Mouse (Mus musculus): ENCODE data around the gene Qrich1. TPM values are rescaled to one million over a fixed set of nuclear protein-coding genes. Genes with fewer than 3 reads are reported as not detected.

Gene Qrich1
- polyA plus RNA-seq, 1 experiment from 2014 or later, result 27.1 TPM

DNA sequence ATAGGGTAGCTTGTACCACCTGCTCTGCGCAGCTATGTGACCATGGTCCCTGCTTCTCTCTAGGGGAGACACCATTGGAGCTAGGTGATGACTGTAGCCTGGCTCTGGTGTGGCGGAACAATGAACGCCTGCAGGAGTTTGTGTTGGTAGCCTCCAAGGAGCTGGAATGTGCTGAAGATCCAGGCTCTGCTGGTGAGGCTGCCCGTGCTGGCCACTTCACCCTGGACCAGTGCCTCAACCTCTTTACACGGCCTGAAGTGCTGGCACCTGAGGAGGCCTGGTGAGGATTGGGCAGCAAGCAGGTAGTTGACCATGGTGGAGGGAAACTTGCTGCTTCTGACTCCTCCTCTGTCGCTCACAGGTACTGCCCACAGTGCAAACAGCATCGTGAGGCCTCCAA lies 17.4 kb upstream of the Qrich1 start:
- no peak overlapping the region for H3K27ac ChIP-seq (ENCODE audit: low read depth)
- no peaks in the 10 kb centered on the region for H3K9me3 ChIP-seq (ENCODE audit: low read length)
- no peaks in the 10 kb centered on the region for H3K27me3 ChIP-seq (ENCODE audit: insufficient read depth, low read length)
- ATAC-seq (no peak), DNase-seq (no peak)
- H3K4me2 ChIP-seq (ENCODE audit: low read depth, low read length), result no peak overlapping the region
- TF ChIP-seq CTCF (IDR thresholded peaks at IDR 0.05; ENCODE audit: low read depth), result no peak
- H3K4me1 ChIP-seq (ENCODE audit: insufficient read depth), result no peaks in the 10 kb centered on the region
- 93% methylated on average over 7 of the region's 7 CpGs for WGBS (ENCODE audit: insufficient replicate concordance)
- peaks cover 85% of the 10 kb centered on the region for H3K36me3 ChIP-seq (replicated peaks; ENCODE audit: insufficient read depth, low read length)
- H3K4me3 ChIP-seq (ENCODE audit: low read depth, low read length), result no peak overlapping the region
- no peak overlapping the region for H3K9ac ChIP-seq (replicated peaks)

DNA sequence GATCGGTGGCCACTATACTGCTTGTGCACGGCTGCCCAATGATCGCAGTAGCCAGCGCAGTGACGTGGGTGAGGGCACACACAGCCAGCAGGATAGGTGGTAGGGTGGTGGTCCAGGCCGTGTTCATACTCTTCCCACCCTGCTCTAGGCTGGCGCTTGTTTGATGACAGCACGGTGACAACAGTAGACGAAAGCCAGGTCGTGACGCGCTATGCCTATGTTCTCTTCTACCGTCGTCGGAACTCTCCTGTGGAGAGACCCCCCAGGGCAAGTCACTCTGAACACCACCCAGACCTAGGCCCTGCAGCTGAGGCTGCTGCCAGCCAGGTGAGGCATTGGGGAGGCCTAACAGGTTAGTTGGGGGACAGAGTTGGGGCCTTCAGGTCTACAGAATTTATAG lies 16.7 kb upstream of the Qrich1 start:
- no peak for TF ChIP-seq EP300 (IDR thresholded peaks at IDR 0.05; ENCODE audit: low read depth)
- no peak for TF ChIP-seq CTCF (IDR thresholded peaks at IDR 0.05; ENCODE audit: low read depth)
- DNase-seq (no peak), ATAC-seq (no peak)
- Histone ChIP-seq H3K4me2 (ENCODE audit: low read depth, low read length) (no peak overlapping the region), H3K4me3 (ENCODE audit: low read depth, low read length) (no peak overlapping the region), H3K9me3 (ENCODE audit: low read length) (no peaks in the 10 kb centered on the region), H3K4me1 (ENCODE audit: insufficient read depth) (no peaks in the 10 kb centered on the region), H3K9ac (replicated peaks) (no peak overlapping the region), H3K27ac (ENCODE audit: low read depth) (no peak overlapping the region), H3K27me3 (ENCODE audit: insufficient read depth, low read length) (no peaks in the 10 kb centered on the region), H3K36me3 (replicated peaks; ENCODE audit: insufficient read depth, low read length) (peaks cover 78% of the 10 kb centered on the region)
- 92% methylated on average over 15 of the region's 15 CpGs for WGBS (ENCODE audit: insufficient replicate concordance)

DNA sequence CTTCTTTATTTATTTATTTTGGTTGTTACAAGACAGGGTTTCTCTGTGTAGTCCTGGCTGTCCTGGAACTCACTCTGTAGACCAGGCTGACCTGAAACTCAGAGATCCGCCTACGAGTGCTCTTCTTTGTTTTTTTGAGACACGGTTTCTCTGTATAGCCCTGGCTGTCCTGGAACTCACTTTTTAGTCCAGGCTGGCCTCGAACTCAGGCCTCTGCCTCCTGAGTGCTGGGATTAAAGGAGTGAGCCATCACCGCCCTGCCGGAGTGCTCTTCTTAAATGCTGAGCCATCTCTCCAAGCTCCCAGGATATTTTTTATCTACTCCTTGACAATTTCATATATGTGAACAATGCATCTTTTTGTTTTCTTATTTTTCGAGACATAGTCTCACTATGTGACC lies 9.7 kb upstream of the Qrich1 start:
- ATAC-seq, result no peak
- Histone ChIP-seq H3K9ac (replicated peaks) (no peak overlapping the region; the same call in 1 of the 2 replicates), H3K27ac (ENCODE audit: low read depth) (peak overlapping the region; percentile 88; the same call in 1 of the 2 replicates), H3K4me1 (ENCODE audit: insufficient read depth) (peaks cover 14% of the 10 kb centered on the region), H3K4me3 (ENCODE audit: low read depth, low read length) (peak overlapping the region; percentile 61; the same call in 1 of the 2 replicates), H3K36me3 (replicated peaks; ENCODE audit: insufficient read depth, low read length) (peaks cover 33% of the 10 kb centered on the region), H3K4me2 (ENCODE audit: low read depth, low read length) (peak overlapping the region; percentile 86), H3K27me3 (ENCODE audit: insufficient read depth, low read length) (no peaks in the 10 kb centered on the region), H3K9me3 (ENCODE audit: low read length) (no peaks in the 10 kb centered on the region)
- no peak for DNase-seq
- TF ChIP-seq EP300 (IDR thresholded peaks at IDR 0.05; ENCODE audit: low read depth), result no peak
- TF ChIP-seq CTCF (IDR thresholded peaks at IDR 0.05; ENCODE audit: low read depth), result no peak
- WGBS (ENCODE audit: insufficient replicate concordance), result 86% methylated on average over 7 of the region's 7 CpGs

DNA sequence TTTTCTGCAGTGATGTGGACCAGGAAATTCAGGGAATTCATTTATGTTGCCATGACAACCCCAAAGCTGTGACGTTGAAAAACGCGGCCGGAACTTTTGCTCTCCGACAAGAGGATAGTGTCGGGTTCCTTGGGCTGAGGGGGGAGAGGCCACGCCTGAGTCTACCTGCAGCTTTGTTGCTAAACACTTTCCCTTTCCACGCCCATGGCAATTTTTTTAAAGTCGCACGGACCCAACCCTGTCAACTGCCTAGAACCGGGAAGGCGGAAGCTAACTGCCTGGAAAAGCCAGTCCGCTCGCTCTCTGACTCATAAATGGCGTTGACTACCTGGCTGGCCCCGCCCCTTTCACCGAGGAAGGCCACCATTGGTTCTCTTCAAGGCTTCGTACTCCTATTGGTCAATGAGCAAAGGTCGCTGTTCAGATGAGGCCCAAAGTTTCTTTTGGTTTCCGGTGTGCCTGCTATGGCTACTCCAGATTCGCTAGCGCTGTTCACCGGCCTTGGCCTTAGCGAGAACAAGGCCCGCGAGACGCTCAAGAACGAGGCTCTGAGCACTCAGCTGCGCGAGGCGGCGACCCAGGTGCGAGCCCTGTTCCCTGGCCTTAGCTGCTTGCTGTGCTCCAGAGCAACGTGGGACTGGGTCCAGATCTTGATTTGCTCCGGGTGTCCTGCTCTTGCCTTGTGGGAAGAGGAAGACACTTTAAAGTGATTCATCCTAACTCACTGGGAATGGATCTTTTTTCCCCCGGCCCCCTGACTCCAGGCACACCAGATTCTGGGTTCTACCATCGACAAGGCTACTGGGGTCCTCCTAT lies 8.8 kb upstream of the Qrich1 start, which contains the start of gene Qars:
TSS of gene Qars (plus strand) at position 88 of the 816 bp plus-strand sequence.
- TF ChIP-seq CTCF (IDR thresholded peaks at IDR 0.05; ENCODE audit: low read depth), result no peak
- TF ChIP-seq EP300 (IDR thresholded peaks at IDR 0.05; ENCODE audit: low read depth), result no peak
- Histone ChIP-seq H3K9ac (replicated peaks) (peak within 1 kb of the TSS; percentile 72), H3K4me2 (ENCODE audit: low read depth, low read length) (peak within 1 kb of the TSS; percentile 86), H3K27me3 (ENCODE audit: insufficient read depth, low read length) (no peaks in the 10 kb centered on the region), H3K4me3 (ENCODE audit: low read depth, low read length) (peak within 1 kb of the TSS; percentile 61), H3K4me1 (ENCODE audit: insufficient read depth) (peaks cover 14% of the 10 kb centered on the region), H3K27ac (ENCODE audit: low read depth) (peak within 1 kb of the TSS; percentile 88), H3K36me3 (replicated peaks; ENCODE audit: insufficient read depth, low read length) (peaks cover 36% of the 10 kb centered on the region), H3K9me3 (ENCODE audit: low read length) (no peaks in the 10 kb centered on the region)
- ATAC-seq, result peak; percentile 98
- WGBS (ENCODE audit: insufficient replicate concordance), result under 1% methylated on average over 37 of the region's 37 CpGs
- peak; percentile 96 for DNase-seq

DNA sequence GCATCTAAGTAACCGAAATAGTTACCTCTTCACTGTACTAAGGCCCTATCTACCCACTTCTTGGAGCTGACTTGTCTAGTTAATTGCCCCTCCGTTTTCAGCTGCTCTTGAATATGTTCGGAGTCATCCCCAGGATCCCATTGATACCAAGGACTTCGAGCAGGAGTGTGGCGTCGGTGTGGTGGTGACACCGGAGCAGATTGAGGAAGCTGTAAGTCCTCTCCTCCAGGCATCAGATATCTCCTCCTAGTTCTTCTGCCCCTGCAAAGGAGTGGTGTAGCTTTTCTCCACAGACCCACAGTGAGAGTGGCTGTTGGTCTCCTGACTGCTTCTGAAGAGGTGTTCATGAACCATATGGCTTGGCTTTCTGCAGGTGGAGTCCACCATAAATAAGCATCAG lies 7.8 kb upstream of the Qrich1 start:
- peak overlapping the region; percentile 72 for H3K9ac ChIP-seq (replicated peaks)
- ATAC-seq (no peak), DNase-seq (no peak)
- peaks cover 14% of the 10 kb centered on the region for H3K4me1 ChIP-seq (ENCODE audit: insufficient read depth)
- no peaks in the 10 kb centered on the region for H3K27me3 ChIP-seq (ENCODE audit: insufficient read depth, low read length)
- 70% methylated on average over 7 of the region's 7 CpGs for WGBS (ENCODE audit: insufficient replicate concordance)
- peak overlapping the region; percentile 88; the same call in 1 of the 2 replicates for H3K27ac ChIP-seq (ENCODE audit: low read depth)
- no peak for TF ChIP-seq CTCF (IDR thresholded peaks at IDR 0.05; ENCODE audit: low read depth)
- TF ChIP-seq EP300 (IDR thresholded peaks at IDR 0.05; ENCODE audit: low read depth), result no peak
- H3K36me3 ChIP-seq (replicated peaks; ENCODE audit: insufficient read depth, low read length), result peaks cover 38% of the 10 kb centered on the region
- H3K4me2 ChIP-seq (ENCODE audit: low read depth, low read length), result peak overlapping the region; percentile 86
- H3K4me3 ChIP-seq (ENCODE audit: low read depth, low read length), result peak overlapping the region; percentile 61
- no peaks in the 10 kb centered on the region for H3K9me3 ChIP-seq (ENCODE audit: low read length)

DNA sequence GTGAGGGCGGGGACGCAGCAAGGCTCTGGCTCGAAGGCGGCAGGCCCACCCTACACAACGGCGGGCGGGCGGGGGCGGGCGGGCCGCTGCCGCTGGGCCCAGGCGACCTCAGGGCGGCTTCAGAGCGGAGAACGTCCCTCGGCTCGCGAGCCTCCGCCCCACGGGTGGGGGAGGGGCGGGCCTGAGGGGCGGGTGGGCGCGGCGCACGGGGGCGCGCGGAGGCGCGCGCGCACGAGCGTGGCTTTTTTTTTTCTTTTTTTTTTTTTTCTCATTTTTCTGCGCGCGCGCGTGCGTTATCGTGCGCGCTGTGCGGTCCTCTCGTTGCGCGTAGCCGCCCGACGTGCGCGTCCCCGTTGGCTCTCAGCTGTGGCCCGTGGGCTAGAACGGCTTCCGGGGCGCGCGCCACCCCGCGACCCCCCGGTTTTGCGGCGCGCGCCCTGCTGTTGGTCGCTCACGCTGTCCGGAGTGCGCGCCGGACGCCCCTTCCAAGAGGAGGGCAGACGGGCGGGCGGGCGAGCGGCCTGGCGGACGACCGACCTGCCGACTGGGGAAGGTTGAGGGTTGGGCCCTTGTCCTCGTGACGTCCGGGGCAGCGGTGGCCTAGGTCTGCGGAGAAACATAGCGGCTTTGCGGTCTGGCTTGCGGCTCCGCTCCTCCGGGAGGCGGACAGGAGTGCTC lies 786 bp downstream of the Qrich1 start:
- TF ChIP-seq EP300 (IDR thresholded peaks at IDR 0.05; ENCODE audit: low read depth), result no peak
- TF ChIP-seq CTCF (IDR thresholded peaks at IDR 0.05; ENCODE audit: low read depth), result no peak
- H3K9me3 ChIP-seq (ENCODE audit: low read length), result no peaks in the 10 kb centered on the region
- WGBS (ENCODE audit: insufficient replicate concordance), result 1% methylated on average over 72 of the region's 95 CpGs
- peak overlapping the region; percentile 97 for H3K9ac ChIP-seq (replicated peaks)
- ATAC-seq (peak; percentile 82), DNase-seq (peak; percentile 88)
- H3K4me3 ChIP-seq (ENCODE audit: low read depth, low read length), result peak overlapping the region; percentile 99
- H3K4me2 ChIP-seq (ENCODE audit: low read depth, low read length), result peak overlapping the region; percentile 84
- peak overlapping the region; percentile 100 for H3K27ac ChIP-seq (ENCODE audit: low read depth)
- H3K27me3 ChIP-seq (ENCODE audit: insufficient read depth, low read length), result no peaks in the 10 kb centered on the region
- H3K4me1 ChIP-seq (ENCODE audit: insufficient read depth), result peaks cover 17% of the 10 kb centered on the region
- peaks cover 47% of the 10 kb centered on the region for H3K36me3 ChIP-seq (replicated peaks; ENCODE audit: insufficient read depth, low read length)
